Comparison of ENCODE assay signal across 20 mouse cellular contexts in the genomic region with DNA sequence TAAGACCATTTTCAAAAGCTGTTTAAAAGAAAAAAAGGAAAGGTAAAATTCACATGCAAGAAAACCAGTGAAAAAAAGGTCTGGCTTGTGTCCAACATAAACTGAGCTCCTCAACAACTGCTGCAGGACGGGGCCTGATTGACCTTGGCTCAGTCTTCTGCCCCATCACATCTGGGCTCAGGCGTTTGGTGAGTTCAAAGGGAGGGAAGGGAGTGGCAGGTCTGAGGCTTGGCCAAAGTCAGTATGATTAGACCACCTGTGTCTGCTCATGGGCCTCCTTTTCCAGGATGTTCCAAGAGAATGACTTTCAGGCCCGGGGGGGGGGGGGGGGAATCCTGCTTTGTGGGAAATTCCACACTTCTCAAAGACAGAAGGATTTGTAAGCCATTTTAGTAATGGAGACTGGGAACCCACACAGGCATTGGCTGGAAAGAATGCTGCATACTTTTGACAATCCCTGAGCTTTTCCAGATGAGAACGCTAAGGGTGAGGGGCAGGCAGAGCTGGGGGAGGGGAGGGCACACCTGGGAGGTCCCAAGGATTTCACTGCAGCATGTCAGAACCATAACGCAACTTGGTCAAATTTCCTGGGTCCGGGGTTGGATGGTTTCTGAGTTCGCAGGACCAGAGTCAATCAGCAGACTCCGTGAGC. TPM values are rescaled to one million over a fixed set of nuclear protein-coding genes. Genes with fewer than 3 reads are reported as not detected.
A peak's percentile ranks its signal among the peaks of the same experiment; 100 is the strongest.
DNase-seq lines count a peak whose midpoint lies in the region; ATAC-seq lines count a peak whose summit lies in the region.
"Had no signal": no experiment of that assay in that cellular context is flagged by ENCODE, and none has a peak within 500 bp of the region (broad histone marks: within the 10 kb centered on the region; RNA-seq: fewer than 3 reads in every experiment).

No protein-coding gene starts in this region.

- no peak overlapping the region for H3K4me3 ChIP-seq in intestine, embryonic 14.5 days (ENCODE audit: low read depth, low read length)
- no peak overlapping the region for H3K4me3 ChIP-seq in intestine, embryonic 15.5 days (replicated peaks)
- H3K4me3 ChIP-seq in limb, embryonic 12.5 days (replicated peaks): no peak overlapping the region
- H3K4me3 ChIP-seq: forebrain, embryonic 12.5 days; heart, embryonic 13.5 days; hindbrain, embryonic 15.5 days; liver, embryonic 15.5 days; megakaryocyte, embryonic 14.5 days; neural tube, embryonic 12.5 days had no signal

- ATAC-seq in intestine, embryonic 14.5 days (replicated peaks; ENCODE audit: low FRiP score, low TSS enrichment, low read depth): 0 out of 2 replicates have a peak, but pooled peaks have one; percentile 53
- no peak; the same call in 1 of the 2 replicates for ATAC-seq in intestine, embryonic 15.5 days
- no peak for ATAC-seq in limb, embryonic 12.5 days (ENCODE audit: insufficient number of reproducible peaks, insufficient read depth, low FRiP score, low TSS enrichment, low read depth)

- no peak overlapping the region for H3K9ac ChIP-seq in intestine, embryonic 14.5 days (ENCODE audit: low read length)
- H3K9ac ChIP-seq in intestine, embryonic 15.5 days: no peak overlapping the region
- no peak overlapping the region for H3K9ac ChIP-seq in limb, embryonic 12.5 days (replicated peaks)
- H3K9ac ChIP-seq: forebrain, embryonic 12.5 days; heart, embryonic 13.5 days; hindbrain, embryonic 15.5 days; liver, embryonic 15.5 days; neural tube, embryonic 12.5 days had no signal

- no peaks in the 10 kb centered on the region; the same call in 1 of the 2 replicates for H3K4me1 ChIP-seq in intestine, embryonic 14.5 days (replicated peaks; ENCODE audit: control insufficient read depth, insufficient read depth, low read length)
- H3K4me1 ChIP-seq in intestine, embryonic 15.5 days (replicated peaks): no peaks in the 10 kb centered on the region
- H3K4me1 ChIP-seq in limb, embryonic 12.5 days (replicated peaks): peaks cover 11% of the 10 kb centered on the region; the same call in 1 of the 2 replicates
- H3K4me1 ChIP-seq: forebrain, embryonic 12.5 days; hindbrain, embryonic 15.5 days; neural tube, embryonic 12.5 days had no signal

- no peaks in the 10 kb centered on the region; the same call in 1 of the 2 replicates for H3K9me3 ChIP-seq in intestine, embryonic 14.5 days (ENCODE audit: control insufficient read depth, low read length)
- no peaks in the 10 kb centered on the region for H3K9me3 ChIP-seq in intestine, embryonic 15.5 days
- H3K9me3 ChIP-seq in limb, embryonic 12.5 days: no peaks in the 10 kb centered on the region
- H3K9me3 ChIP-seq: forebrain, embryonic 12.5 days; heart, embryonic 13.5 days; hindbrain, embryonic 15.5 days; liver, embryonic 15.5 days; megakaryocyte, embryonic 14.5 days; neural tube, embryonic 12.5 days had no signal

- no peak overlapping the region for H3K27ac ChIP-seq in intestine, embryonic 14.5 days (ENCODE audit: low read depth)
- H3K27ac ChIP-seq in intestine, embryonic 15.5 days: no peak overlapping the region
- H3K27ac ChIP-seq in limb, embryonic 12.5 days: 0 out of 2 replicates have a peak overlapping the region, but pooled peaks have one; percentile 3
- H3K27ac ChIP-seq: forebrain, embryonic 12.5 days; heart, embryonic 13.5 days; hindbrain, embryonic 15.5 days; liver, embryonic 15.5 days; neural tube, embryonic 12.5 days had no signal

- H3K27me3 ChIP-seq in intestine, embryonic 14.5 days (replicated peaks; ENCODE audit: control insufficient read depth, insufficient read depth, low read length): no peaks in the 10 kb centered on the region
- H3K27me3 ChIP-seq in intestine, embryonic 15.5 days (replicated peaks): no peaks in the 10 kb centered on the region
- H3K27me3 ChIP-seq in limb, embryonic 12.5 days: no peaks in the 10 kb centered on the region
- H3K27me3 ChIP-seq: forebrain, embryonic 12.5 days; heart, embryonic 13.5 days; hindbrain, embryonic 15.5 days; neural tube, embryonic 12.5 days had no signal

- no peak for DNase-seq in intestine, embryonic 14.5 days (ENCODE audit: low spot score)
- DNase-seq in 3T3-L1 (ENCODE audit: low read depth, low spot score) (peak; percentile 9), ZHBTc4 (ENCODE audit: low read depth, low spot score) (peak; percentile 82)
- no peak for DNase-seq in cerebellum, postnatal 25 days
- no peak for DNase-seq in Muller cell, postnatal 12 days (ENCODE audit: inconsistent ontology term)
- DNase-seq: B cell, adult 2 months; cerebellum, postnatal 14 days; heart, postnatal 36 days; kidney, adult 8-10 months; lung, postnatal 14 days; right cerebral cortex, postnatal 25 days; thymus, postnatal 36 days had no signal

- H3K36me3 ChIP-seq in intestine, embryonic 14.5 days (ENCODE audit: control insufficient read depth, insufficient read depth, low read length): no peaks in the 10 kb centered on the region
- no peaks in the 10 kb centered on the region for H3K36me3 ChIP-seq in intestine, embryonic 15.5 days
- H3K36me3 ChIP-seq in limb, embryonic 12.5 days: no peaks in the 10 kb centered on the region
- H3K36me3 ChIP-seq: forebrain, embryonic 12.5 days; heart, embryonic 13.5 days; hindbrain, embryonic 15.5 days; liver, embryonic 15.5 days; neural tube, embryonic 12.5 days had no signal

- 37% methylated on average over 8 of the region's 8 CpGs for WGBS in intestine, embryonic 14.5 days
- WGBS in intestine, embryonic 15.5 days: 48% methylated on average over 8 of the region's 8 CpGs
- 29% methylated on average over 8 of the region's 8 CpGs for WGBS in limb, embryonic 12.5 days

- no peak overlapping the region for H3K4me2 ChIP-seq in intestine, embryonic 14.5 days (ENCODE audit: low read length)
- H3K4me2 ChIP-seq in intestine, embryonic 15.5 days (replicated peaks): no peak overlapping the region
- H3K4me2 ChIP-seq in limb, embryonic 12.5 days: peak overlapping the region; percentile 30
- H3K4me2 ChIP-seq: forebrain, embryonic 12.5 days; heart, embryonic 13.5 days; hindbrain, embryonic 15.5 days; liver, embryonic 15.5 days; neural tube, embryonic 12.5 days had no signal

RNA-seq across cellular contexts. Expression of gene Dync1i2, which starts 30.8 kb away (rescaled TPM):
- 95.9 and 102 TPM in 2 replicates for polyA plus RNA-seq in intestine, embryonic 14.5 days (2014; fragmentation: Nextera tagmentation; extraction: Ambion mirVana)
- 71.4 and 83.5 TPM in 2 replicates for polyA plus RNA-seq in intestine, embryonic 15.5 days (2015; fragmentation: Nextera tagmentation; extraction: Ambion mirVana)
- 102 and 107 TPM in 2 replicates for polyA plus RNA-seq in limb, embryonic 12.5 days (2016; fragmentation: Nextera tagmentation; extraction: Ambion mirVana)

Comparison
In these comparisons a context has a peak if more than half of its experiments do, and no peak if none do; other contexts are left out.
1. DNase-seq: peak in 3T3-L1 (single experiment) and ZHBTc4 (single experiment); none in intestine, embryonic 14.5 days (single experiment), cerebellum, postnatal 25 days (0 of 2) and Muller cell, postnatal 12 days (single experiment).